In the genomic region with DNA sequence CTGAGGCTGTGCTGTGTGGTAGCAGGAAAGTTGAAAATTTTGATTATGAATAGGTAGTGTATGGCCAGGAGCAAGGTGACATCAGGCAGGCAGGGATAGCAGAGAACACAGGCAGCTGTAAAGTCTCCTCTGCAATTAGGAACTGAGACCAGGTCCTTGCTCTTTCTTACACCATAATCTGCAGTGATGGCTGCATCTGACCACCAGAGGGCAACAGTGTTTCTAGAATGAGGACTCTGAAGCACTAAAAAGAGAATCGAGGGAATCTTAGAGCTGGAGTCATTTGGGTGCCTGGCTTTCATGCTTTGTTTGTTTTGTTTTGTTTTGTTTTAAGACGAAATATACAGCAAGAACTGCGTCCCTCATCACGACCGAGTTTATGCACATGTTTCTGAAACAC, we compare ENCODE assay signal across 7 mouse cellular contexts. TPM values are rescaled to one million over a fixed set of nuclear protein-coding genes. Genes with fewer than 3 reads are reported as not detected.
A peak's percentile ranks its signal among the peaks of the same experiment; 100 is the strongest.
DNase-seq lines count a peak whose midpoint lies in the region; ATAC-seq lines count a peak whose summit lies in the region.

No protein-coding gene starts in this region.

- H3K4me3 ChIP-seq in forebrain, embryonic 13.5 days: no peak overlapping the region
- no peak overlapping the region for H3K4me3 ChIP-seq in hindbrain, embryonic 14.5 days (replicated peaks; ENCODE audit: low read length)
- no peak overlapping the region for H3K4me3 ChIP-seq in midbrain, embryonic 11.5 days (ENCODE audit: low read depth, low read length)

- peak; percentile 85 for DNase-seq in MN1 (ENCODE audit: low spot score)
- DNase-seq in c-Kit-positive CD71-positive TER-119-negative erythroid progenitor cells, embryonic 14.5 days (ENCODE audit: low read depth): peak; percentile 48
- peak; percentile 92 for DNase-seq in hindbrain, embryonic 14.5 days (ENCODE audit: low spot score)
- DNase-seq in left cerebral cortex, adult 18-20 months (ENCODE audit: low spot score in 2 of 2): peak; percentile 81 to 84
- peak; percentile 98 for DNase-seq in midbrain, embryonic 11.5 days (ENCODE audit: low spot score, missing footprints)
- DNase-seq in right cerebral cortex, postnatal 4 days: peak; percentile 76

- H3K27ac ChIP-seq in forebrain, embryonic 13.5 days: no peak overlapping the region
- H3K27ac ChIP-seq in hindbrain, embryonic 14.5 days: no peak overlapping the region
- no peak overlapping the region for H3K27ac ChIP-seq in midbrain, embryonic 11.5 days (ENCODE audit: low read depth, low read length)

- no peak overlapping the region for H3K4me2 ChIP-seq in forebrain, embryonic 13.5 days
- no peak overlapping the region for H3K4me2 ChIP-seq in hindbrain, embryonic 14.5 days (replicated peaks)
- H3K4me2 ChIP-seq in midbrain, embryonic 11.5 days: no peak overlapping the region

- WGBS in forebrain, embryonic 13.5 days: 4% methylated on average over 5 of the region's 5 CpGs
- 5% methylated on average over 5 of the region's 5 CpGs for WGBS in hindbrain, embryonic 14.5 days
- 4% methylated on average over 5 of the region's 5 CpGs for WGBS in midbrain, embryonic 11.5 days

- H3K9ac ChIP-seq in forebrain, embryonic 13.5 days: no peak overlapping the region
- no peak overlapping the region for H3K9ac ChIP-seq in hindbrain, embryonic 14.5 days
- H3K9ac ChIP-seq in midbrain, embryonic 11.5 days (ENCODE audit: low read length): no peak overlapping the region

- peaks cover 42% of the 10 kb centered on the region for H3K27me3 ChIP-seq in forebrain, embryonic 13.5 days
- H3K27me3 ChIP-seq in hindbrain, embryonic 14.5 days (ENCODE audit: control insufficient read depth, insufficient read depth, low read length): peaks cover 19% of the 10 kb centered on the region; the same call in 1 of the 2 replicates
- peaks cover 17% of the 10 kb centered on the region for H3K27me3 ChIP-seq in midbrain, embryonic 11.5 days (ENCODE audit: control insufficient read depth, insufficient read depth, low read length)

- H3K9me3 ChIP-seq in forebrain, embryonic 13.5 days (replicated peaks): no peaks in the 10 kb centered on the region
- no peaks in the 10 kb centered on the region for H3K9me3 ChIP-seq in hindbrain, embryonic 14.5 days (ENCODE audit: control insufficient read depth, low read length)
- no peaks in the 10 kb centered on the region for H3K9me3 ChIP-seq in midbrain, embryonic 11.5 days (ENCODE audit: control insufficient read depth, low read length)

- H3K4me1 ChIP-seq in forebrain, embryonic 13.5 days: peaks cover 10% of the 10 kb centered on the region
- H3K4me1 ChIP-seq in hindbrain, embryonic 14.5 days (replicated peaks; ENCODE audit: control insufficient read depth, insufficient read depth, low read length): no peaks in the 10 kb centered on the region
- no peaks in the 10 kb centered on the region; the same call in 1 of the 2 replicates for H3K4me1 ChIP-seq in midbrain, embryonic 11.5 days (ENCODE audit: control insufficient read depth, insufficient read depth, low read length)

- H3K36me3 ChIP-seq in forebrain, embryonic 13.5 days (ENCODE audit: poor library complexity, severe bottlenecking): no peaks in the 10 kb centered on the region
- no peaks in the 10 kb centered on the region for H3K36me3 ChIP-seq in hindbrain, embryonic 14.5 days (replicated peaks; ENCODE audit: control insufficient read depth, insufficient read depth)
- H3K36me3 ChIP-seq in midbrain, embryonic 11.5 days (ENCODE audit: control insufficient read depth, insufficient read depth, low read length): no peaks in the 10 kb centered on the region

- ATAC-seq in forebrain, embryonic 13.5 days: peak; percentile 71
- peak; percentile 80 for ATAC-seq in hindbrain, embryonic 14.5 days (ENCODE audit: low FRiP score)
- peak; percentile 64 for ATAC-seq in midbrain, embryonic 11.5 days (ENCODE audit: low FRiP score)

RNA-seq across cellular contexts. Expression of a gene that starts 2.5 kb away (rescaled TPM):
- polyA plus RNA-seq in forebrain, embryonic 13.5 days (2015; fragmentation: Nextera tagmentation; extraction: Ambion mirVana): 0.53 and 0.74 TPM in 2 replicates
- 2.1 and 2.4 TPM in 2 replicates for polyA plus RNA-seq in hindbrain, embryonic 14.5 days (2014; fragmentation: Nextera tagmentation; extraction: Ambion mirVana)
- total RNA-seq in left cerebral cortex, adult 18-20 months (2021): 1 to 10 TPM; 1.9 TPM
- 0.77 and 1.2 TPM in 2 replicates for polyA plus RNA-seq in midbrain, embryonic 11.5 days (2014; fragmentation: Nextera tagmentation; extraction: Ambion mirVana)

RNA-seq across cellular contexts. Expression of a gene that starts 49.1 kb away (rescaled TPM):
- polyA plus RNA-seq in forebrain, embryonic 13.5 days (2015; fragmentation: Nextera tagmentation; extraction: Ambion mirVana): 54.2 and 60.0 TPM in 2 replicates
- polyA plus RNA-seq in hindbrain, embryonic 14.5 days (2014; fragmentation: Nextera tagmentation; extraction: Ambion mirVana): 195 and 204 TPM in 2 replicates
- total RNA-seq in left cerebral cortex, adult 18-20 months (2021): 10 to 100 TPM; 37.2 TPM
- polyA plus RNA-seq in midbrain, embryonic 11.5 days (2014; fragmentation: Nextera tagmentation; extraction: Ambion mirVana): 65.2 and 65.3 TPM in 2 replicates

Comparison
In these comparisons a context has a peak if more than half of its experiments do, and no peak if none do; other contexts are left out.
1. DNase-seq: peak in every context shown above with its lines; median percentile 98 in midbrain, embryonic 11.5 days; 92 in hindbrain, embryonic 14.5 days; 85 in MN1; 82 in left cerebral cortex, adult 18-20 months; 76 in right cerebral cortex, postnatal 4 days; 48 in c-Kit-positive CD71-positive TER-119-negative erythroid progenitor cells, embryonic 14.5 days.